Mouse (Mus musculus) layer of hippocampus, adult 9-11 months (tissue): Measurements from ENCODE around the gene Abhd11.
"Not testable (repeated sequence)": the region's sequence is repeated elsewhere in the genome, so short reads cannot be mapped to it uniquely, and the experiment has no call there.

ENCODE experiments used
- DNase-seq: peaks from one replicate; pipeline ENCODE4 v3.0.0; 2022

Gene Abhd11

GRCm38 (mm10) chr5:135024665-135025224 is 15.8 kb downstream of the Abhd11 start:
- DNase-seq: no peak

DNA sequence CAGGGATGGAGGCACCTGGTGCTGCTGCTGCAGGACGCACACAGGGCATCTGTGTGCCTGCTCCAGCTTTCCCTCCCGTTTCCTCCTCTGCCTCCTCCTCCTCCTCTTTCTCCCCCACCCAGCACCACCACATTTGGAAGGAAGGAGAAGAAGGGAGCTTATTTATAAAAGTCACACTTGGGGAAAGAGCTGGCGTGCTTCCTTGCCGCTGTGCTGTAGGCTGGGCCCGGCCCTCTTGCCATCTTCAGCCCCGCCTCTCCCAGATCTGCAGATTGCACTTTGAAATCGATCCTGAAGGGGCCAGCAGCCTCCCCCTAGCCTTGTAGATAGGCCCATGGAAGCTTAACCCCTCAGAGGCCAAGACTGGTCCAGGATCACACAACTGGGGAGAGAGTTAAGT is 16.9 kb downstream of the Abhd11 start:
- DNase-seq: peak; percentile 48

GRCm38 (mm10) chr5:135029007-135029854 is 20.3 kb downstream of the Abhd11 start:
- DNase-seq: peak; percentile 71

DNA sequence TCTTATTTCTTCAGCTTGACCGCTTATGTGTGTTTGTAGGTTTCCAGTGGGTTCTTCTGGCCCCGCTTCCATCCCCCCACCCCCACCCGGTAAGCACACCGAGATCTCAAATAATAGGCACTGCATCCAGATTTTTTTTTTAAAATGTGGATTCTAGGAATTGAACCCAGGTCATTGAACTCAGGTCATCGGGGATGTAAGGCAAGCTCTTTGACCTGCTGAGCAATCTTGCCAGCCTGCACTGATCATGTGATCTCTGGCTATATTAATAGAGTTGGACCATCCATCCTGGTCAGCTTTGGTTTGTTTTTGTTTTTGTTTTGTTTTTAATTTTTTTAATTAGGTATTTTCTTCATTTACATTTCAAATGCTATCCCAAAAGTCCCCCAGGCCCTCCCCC is 23.6 kb downstream of the Abhd11 start:
- DNase-seq: no peak

DNA sequence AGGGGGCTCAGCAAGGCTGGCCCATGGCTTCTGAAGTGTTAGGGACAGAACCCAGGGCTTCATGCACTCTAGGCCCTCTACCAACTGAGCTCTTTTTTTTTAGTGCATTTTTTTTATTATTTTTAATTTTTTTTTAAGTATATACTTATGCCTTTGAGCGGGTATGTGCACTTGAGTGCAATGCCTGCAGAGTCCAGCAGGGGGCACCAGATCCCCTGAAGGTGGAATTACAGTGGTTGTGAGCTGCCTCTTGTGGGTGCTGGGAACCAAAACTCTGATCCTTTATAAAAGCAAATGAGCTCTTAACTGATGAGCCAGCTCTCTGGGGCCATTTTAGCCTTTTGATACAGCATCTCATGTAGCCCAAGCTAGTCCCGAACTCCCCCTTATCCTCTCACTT is 25.6 kb downstream of the Abhd11 start:
- DNase-seq: no peak

DNA sequence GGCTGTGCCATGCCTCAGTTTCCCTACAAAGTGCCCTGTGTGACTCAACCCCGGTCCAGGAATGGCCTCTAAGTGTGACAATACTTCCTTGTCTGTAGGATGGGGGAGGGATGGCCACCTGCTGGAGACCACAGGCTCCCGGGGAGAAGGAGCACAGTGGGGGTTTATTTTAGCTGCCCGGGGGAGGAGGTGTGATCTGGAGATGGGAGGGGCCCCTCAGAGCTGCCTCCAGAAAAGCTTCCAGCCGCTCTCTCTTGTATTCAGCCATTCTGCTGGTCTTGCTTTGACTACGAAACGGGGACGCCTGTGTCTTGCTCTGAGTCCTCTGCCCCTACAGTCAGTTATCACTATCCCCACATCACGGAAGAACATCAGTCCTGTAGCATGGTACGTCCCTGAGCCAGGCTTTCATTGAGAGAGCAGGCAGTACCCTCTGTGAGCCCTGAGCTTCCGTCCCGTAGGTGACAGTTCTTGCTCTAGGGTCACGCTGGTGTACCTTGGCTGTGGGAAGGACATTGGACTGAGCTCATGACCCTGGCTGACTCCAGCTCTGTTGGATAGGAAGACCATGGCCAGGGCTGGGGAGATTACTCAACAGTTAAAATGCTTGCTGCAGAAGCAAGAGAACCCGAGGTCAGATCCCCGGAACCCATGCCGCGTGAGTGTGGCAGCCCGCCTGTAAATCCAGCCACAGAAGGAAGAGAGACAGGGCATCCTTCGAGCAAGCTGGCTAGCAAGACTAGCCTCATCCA is 26.8 kb downstream of the Abhd11 start:
- no peak for DNase-seq

GRCm38 (mm10) chr5:135037946-135038345 is 29.0 kb downstream of the Abhd11 start:
- DNase-seq: no peak

GRCm38 (mm10) chr5:135039541-135039940 is 30.6 kb downstream of the Abhd11 start:
- DNase-seq: no peak

DNA sequence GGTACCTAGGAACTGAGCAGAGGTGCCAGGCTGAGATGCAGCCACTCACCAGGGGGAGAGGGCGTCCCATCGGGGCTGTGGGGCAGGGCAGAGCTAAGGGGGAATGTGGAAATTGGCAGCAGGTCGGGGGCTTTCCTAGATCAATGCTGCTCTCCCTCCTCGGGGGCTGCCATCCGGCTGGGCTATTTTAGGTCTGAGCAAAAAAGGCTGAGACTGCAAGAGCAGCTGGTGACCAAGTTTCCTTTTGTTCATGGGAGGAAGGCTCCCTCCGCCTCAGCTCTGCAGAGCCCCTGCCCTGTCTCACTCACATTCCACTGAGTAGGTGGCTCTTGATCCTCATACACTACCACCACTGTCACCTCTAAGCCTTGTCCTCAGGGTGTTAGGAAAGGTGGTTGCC is 31.1 kb downstream of the Abhd11 start:
- DNase-seq: no peak

DNA sequence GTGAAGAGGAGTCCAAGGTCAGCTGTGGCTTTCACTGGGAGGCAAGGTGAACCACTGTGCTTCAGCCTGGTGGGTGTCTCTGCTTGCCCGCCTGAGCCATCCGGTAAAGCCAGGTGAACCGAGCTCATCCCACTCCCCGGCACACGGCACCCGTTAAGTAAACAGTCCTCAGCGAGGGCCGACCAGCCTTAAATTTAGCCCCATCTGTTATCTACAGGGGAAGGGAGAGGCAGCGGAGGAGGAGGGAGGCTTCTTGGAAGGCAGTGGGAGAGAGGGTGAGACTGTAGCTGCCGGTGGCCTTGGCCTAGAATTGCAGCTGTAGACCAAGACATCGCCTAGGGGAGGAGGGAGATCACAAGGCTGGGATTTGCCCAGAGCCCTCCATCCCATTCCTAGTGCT is 31.8 kb downstream of the Abhd11 start:
- DNase-seq: no peak

GRCm38 (mm10) chr5:135042105-135042788 is 33.3 kb downstream of the Abhd11 start:
- no peak for DNase-seq

DNA sequence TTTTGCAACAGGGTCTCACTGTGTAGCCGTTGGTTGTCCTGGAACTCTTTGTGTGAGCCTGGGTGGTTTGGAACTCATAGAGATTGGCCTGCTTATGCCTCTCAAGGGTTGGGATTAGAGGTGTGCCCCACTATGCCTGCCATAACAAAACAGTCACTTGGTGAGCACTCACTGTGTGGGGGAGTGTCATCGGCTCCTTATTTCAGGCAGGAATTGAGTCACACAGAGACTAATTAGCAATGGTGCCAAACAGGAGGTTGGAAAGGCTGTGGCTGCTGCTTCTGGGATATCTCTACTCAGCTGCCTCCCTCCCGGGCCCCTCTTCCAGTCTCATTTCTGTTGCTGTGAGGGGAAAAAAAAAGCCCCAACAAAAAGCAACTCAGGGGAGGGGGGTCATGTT is 35.6 kb downstream of the Abhd11 start:
- DNase-seq: no peak

GRCm38 (mm10) chr5:135048539-135048938 is 39.6 kb downstream of the Abhd11 start:
- no peak for DNase-seq

DNA sequence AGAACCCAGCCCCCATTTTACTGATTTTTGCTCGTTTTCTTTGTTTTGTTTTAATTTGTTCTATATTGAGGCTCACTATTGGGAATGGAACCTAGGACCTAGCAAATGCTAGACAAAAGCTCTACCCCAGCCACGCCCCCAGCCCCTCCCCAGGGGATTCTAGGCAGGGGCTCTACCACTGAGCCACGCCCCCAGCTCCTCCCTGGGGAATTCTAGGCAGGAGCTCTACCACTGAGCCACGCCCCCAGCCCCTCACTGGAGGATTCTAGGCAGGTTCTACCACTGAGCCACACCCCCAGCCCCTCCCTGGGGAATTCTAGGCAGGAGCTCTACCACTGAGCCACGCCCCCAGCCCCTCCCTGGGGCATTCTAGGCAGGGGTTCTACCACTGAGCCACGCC is 40.3 kb downstream of the Abhd11 start:
- not testable (repeated sequence) for DNase-seq

DNA sequence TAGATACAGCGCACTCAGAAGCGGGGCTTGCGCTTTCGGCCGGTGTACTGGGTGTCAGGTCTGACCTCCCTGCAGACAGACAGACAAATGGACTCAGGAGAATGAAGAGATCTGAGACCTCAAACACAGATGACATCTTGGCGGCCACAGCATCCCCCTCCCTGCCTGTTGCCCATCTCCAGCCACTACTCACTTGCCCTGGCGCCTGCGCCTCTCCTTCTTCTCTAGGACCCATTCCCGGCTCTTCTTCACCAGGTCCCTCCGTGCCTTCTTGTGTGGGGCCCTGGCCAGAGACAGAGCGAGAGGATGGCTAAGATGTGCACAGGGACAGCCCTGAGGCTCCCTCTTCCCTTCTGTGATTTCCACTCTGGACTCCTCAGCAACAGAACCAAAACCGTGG is 44.4 kb downstream of the Abhd11 start:
- no peak for DNase-seq
